Mouse (Mus musculus) retina, adult 2 months (tissue): ENCODE measurements at regions not wholly inside any gene's neighbourhood (a gene's known extent, or its start where the extent isn't known, plus 50 kb on each side); places are given as distances from the start of the nearest gene placed in this dataset.
"Not testable (repeated sequence)": the region's sequence is repeated elsewhere in the genome, so short reads cannot be mapped to it uniquely, and the experiment has no call there.

Source experiments
- DNase-seq: peaks from one replicate; pipeline ENCODE4 v3.0.0-alpha.2; 2012; ENCODE audit warnings: low read depth, low spot score

DNA sequence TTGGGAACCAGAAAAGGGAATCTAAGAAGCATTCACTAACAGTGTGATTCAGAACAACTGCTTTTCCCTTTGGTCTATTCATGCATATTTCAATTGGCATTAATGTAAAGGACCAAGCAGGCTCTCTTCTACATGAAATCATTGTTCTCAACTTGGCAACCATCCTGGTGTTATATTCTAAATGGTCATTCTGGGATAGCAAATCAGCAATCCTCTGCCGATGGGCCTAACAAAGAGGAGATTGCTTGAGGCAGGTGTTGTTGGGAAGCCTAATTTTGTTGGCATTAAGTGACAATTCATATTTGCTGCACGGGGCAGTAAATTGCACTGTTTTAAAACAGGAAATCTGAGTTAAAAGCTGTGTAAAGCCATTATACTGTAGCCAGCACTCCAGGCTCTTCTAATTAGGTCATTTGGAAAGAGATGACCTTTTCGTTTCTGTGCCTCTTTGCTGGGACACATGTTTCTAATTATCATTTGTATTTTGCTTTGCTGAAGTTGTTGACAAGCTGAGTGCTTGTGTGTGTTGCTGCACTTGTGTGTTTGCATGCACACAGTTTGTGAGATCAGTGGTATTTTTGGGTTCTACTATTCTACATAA lies 275.4 kb downstream of the Cetn3 start:
- no peak for DNase-seq

DNA sequence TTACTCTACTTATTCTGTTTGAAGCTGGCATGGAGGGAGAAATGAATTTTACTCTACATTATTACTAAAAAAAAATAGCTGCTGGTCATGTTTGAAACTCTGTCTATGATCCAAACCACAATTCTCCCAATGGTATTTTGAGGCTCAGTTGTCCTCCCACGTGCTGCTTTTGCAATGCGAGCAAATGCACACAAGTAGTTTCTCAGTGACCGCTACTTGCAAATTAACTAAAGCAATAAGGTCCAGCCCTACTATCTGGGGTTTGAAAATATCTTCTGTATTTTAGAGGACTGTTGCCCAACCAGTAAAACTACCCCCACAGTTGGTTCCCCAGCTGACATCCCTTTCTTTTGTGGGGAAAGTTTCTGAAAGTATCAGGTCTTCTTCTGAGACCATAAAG lies 276.0 kb downstream of the Cetn3 start:
- DNase-seq = no peak

DNA sequence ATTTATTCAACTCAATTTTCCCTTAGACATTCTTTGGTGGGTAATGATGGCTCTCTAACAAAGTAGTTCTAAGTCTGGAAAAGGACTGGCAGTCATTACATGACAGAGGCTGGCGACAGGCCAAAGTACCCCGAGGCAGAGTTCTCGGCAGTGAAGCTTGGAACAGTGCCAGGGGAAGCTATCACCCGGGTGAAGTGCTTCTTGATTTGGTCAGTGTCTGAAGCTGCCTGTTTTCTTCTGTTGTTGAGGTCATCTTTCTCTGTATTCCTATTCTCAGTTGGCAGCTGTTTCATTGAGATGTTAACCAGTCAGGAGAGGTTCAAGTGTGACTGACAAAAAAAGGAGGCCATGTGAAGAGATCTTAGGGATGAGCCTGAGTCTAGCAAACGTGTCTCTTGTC lies 276.6 kb downstream of the Cetn3 start:
- DNase-seq = no peak

DNA sequence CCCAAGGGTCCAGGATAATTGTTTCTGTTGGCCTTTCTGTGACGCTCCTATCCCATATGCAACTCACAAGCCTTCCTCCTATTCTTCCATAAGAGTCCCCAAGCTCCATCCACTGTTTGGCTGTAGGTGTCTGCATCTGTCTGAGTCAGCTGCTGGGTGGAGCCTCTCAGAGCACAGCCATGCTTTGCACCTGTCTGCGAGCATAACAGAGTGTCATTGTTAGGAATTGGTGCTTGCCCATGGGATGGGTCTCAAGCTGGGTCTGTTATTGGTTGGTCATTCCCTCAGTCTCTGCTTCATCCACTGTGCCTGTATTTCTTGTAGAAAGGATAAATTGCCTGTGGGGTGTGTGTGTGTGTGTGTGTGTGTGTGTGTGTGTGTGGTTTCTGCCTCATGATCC lies 281.0 kb downstream of the Cetn3 start:
- DNase-seq = not testable (repeated sequence)

DNA sequence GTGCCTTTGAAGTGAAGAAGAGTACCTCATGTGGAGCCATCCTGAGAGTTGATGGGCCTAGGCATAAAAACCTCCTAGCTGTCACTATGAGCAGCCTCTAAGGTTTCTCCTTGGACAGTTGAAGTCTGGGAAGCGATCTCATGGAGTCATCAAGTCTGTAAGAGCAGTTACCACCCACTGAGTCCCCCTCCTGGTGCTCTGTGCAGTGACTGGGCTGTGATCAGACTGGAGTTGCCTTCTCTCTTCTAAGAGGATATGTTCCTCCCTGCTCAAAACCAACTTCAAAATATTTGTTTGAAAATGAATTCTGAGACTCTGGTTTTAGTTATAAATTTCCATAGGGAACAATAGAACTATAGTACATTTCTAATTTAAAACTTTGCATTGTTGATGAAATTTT lies 283.3 kb downstream of the Cetn3 start:
- DNase-seq = no peak

DNA sequence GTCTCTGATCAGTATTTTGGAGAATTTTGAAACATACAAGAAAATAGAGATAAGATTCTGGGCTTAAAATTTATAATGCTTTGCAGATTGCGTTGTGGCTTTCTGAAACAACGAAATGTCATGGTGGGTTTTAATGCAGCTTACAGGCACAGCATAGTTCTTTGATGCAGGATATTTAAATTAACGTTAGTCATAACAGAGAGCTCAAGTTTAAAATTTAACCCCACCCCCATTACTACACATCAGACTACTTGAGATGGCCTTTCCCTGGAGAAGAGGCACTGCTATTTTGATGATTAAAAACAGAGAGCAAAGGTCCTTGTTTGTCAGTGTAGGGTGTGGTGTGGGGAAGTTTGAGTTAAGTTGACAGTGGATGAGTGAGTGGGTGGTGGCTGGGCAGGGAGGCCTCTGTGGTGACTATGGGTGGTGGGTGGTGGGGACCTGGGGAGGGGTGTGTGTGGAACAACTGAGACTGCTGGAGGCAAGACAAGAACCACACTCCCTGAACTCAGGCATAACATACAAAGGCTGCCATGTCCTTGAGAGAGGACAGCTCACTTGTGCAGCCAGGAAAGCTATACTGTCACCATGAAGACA lies 283.9 kb downstream of the Cetn3 start:
- DNase-seq = no peak

DNA sequence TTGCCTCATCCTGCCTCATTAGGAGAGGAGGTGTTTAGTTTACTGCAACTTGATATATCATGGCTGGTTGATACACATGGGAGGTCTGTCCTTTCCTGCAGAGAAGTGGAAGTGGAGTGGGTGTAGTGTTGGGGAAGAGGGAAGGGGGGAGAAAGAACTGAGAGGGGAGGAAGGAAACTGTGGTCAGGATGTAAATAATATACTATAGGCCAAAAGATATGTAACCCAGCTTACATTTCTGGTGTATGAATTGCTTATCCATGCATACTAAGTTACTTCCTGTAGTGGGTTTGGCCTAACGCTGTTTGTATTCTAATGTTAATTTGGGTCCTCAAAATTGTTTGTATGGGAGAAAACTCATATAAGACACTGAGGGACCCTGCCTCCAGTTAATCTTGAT lies 289.6 kb downstream of the Cetn3 start:
- DNase-seq = no peak

DNA sequence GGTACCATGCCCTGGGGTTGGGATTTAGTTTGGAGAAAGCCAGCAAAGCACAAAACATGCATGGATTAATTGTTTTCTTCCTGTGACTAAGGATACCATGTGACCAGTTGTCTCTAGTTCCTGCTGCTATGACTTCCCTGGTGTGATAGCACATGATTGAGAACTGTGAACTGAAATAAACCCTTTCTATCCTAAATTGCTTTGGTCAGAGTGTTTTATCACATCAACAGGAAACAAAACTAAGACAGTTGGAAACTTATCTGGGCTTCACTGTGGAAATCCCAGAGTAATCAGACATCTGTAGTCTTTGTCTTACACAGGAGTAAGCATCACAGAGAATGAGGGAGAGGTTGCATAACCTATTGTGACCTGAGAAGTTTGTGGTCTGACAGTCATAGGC lies 290.5 kb downstream of the Cetn3 start:
- no peak for DNase-seq

DNA sequence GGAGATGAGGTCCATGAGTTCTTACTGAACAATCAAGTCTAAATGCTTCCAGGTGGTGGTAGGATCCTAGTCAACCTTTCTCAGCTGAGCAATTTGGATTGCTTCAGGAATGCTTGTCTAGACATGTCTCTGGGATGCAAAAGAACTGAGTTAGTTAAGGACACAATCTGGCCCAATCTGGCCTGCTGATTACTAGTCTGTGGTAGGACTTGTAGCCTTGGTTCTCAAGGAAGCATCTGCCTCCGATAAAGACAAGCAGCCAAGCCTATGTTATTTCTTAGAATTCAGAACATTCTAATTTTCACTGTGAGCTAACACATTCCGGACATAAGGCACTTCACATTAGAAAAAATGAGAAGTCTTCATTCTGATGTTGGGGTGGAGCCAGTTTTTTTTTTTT lies 298.5 kb downstream of the Cetn3 start:
- no peak for DNase-seq

DNA sequence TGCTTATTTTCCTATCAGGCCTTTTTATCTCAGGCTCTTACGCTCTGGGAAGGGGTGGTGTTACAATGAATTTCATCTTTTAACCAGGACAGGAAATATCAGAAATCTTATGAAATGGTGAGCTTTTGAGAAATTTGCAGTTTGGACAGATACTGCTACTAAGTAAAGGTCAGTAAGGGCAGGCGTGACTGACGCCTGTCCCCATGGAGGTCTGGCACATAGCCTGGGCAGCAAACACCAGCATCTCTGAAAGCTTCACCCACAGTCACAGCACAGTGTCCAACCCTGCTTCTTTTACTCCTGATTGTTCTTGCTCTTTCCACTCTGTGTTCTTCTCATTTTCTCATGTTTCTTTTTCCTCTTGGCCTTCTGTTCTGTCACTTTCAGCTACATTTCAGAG lies 304.8 kb downstream of the Cetn3 start:
- DNase-seq = no peak

DNA sequence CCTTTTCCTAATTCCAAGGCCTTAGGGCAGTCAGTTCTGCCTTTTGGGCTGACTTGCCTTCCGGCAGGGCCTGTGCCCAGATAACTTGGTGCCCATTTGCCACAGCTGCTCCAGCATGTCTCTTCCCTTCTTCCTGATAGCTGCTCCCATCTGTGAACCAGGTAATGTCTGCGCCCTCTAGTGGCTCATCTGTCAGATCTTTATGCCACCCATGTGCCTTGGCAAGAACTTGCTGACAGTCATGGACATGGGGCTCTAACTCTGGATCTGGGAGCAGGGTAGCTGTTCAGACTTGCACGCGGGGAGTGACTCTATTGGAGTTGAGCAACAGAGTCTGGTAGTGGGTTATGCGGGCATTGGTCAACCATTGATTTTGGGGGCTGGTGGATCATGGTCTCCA lies 309.3 kb downstream of the Cetn3 start:
- no peak for DNase-seq

DNA sequence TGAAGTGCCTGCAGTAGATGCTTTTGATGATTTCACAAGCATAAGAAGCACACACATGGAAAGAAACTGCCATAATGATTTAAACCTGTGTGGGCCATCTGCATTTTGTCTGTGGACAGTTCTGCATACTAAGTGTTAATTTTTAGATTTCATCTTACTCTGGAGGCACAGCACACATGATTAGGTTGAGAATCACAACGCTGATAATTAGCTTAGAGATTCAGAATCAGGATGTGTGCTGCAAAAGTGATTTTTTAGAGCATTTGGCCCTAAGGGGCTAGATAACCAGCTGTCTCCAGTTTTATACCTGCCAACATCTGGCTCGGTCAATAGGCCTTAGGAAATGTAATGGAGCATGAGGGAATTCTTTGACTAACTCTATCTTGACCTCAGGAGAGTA lies 323.2 kb downstream of the Cetn3 start:
- DNase-seq = no peak

DNA sequence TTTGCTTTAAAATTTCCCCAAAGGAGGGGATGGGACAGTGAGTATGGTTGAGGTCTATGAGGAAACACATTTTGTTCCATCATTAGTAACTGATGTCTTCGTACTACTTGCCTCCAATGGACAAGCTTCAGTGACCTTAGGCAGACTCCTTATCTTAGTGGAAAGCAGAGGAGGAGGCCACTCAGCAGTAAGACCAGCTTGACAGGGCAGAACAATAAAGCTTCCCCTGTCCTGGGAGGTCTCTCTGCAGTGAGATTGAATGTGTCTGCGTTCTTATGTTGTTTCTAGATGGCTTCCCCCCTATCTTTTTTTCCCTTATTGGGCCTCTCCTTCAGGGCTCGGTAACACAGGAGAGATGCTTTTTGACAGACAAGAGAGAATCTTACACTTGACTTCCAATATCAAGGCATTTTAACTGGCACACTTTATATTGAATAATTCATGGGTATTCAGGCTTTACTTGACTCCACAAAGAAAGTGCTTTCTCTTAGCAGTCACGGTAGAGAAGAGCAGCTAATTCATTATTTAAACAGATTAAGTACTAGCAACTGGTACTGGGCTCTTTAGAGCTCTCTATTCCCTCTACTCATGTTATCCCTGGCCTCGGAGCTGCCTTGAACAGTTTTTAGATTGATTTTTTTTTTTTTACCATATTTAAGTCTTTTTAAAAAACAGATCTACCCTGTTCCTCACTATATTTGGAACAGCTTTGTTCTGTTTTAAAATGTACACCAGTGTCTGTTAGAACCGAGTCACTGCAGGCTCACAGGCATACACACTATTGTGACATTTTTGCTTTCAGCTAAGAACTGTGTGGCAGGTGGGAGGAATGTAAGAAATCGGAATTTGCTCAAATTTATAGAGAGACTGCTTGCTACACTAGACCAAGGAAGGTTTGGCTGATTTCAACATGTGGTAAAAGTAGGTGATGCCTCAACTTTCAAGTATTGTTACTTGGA lies 347.2 kb downstream of the Cetn3 start:
- DNase-seq = no peak
